Mouse (Mus musculus): ENCODE measurements around the gene Arrdc2. TPM values are rescaled to one million over a fixed set of nuclear protein-coding genes. Genes with fewer than 3 reads are reported as not detected.

Arrdc2 gene
- polyA plus RNA-seq, 1 experiment from 2014 or later, result 5.8 TPM

- no peaks in the 10 kb centered on the region for H3K27me3 ChIP-seq (ENCODE audit: control insufficient read depth, insufficient read depth, low read length)
- peak overlapping the region; percentile 28; the same call in 1 of the 2 replicates for H3K9ac ChIP-seq (replicated peaks; ENCODE audit: low read depth, low read length)
- peak overlapping the region; percentile 27; the same call in 1 of the 2 replicates for H3K27ac ChIP-seq (ENCODE audit: low read length)
- H3K36me3 ChIP-seq (ENCODE audit: control insufficient read depth, insufficient read depth, low read length), result peaks cover 23% of the 10 kb centered on the region
- peak overlapping the region; percentile 82 for H3K4me2 ChIP-seq (replicated peaks; ENCODE audit: low read depth, low read length)
- H3K9me3 ChIP-seq (ENCODE audit: control insufficient read depth, low read depth, low read length), result no peaks in the 10 kb centered on the region
- ATAC-seq (ENCODE audit: insufficient number of reproducible peaks, insufficient read depth, low FRiP score, low read depth), result no peak
- WGBS, result 50% methylated on average over 8 of the region's 8 CpGs
- peaks cover 24% of the 10 kb centered on the region for H3K4me1 ChIP-seq (ENCODE audit: control insufficient read depth, insufficient read depth, low read length)
- peak overlapping the region; percentile 75; the same call in 1 of the 2 replicates for H3K4me3 ChIP-seq (ENCODE audit: low read depth, low read length)
These were observed 48.7 kb downstream of the Arrdc2 start for GRCm38 (mm10) chr8:70790846-70791245.

DNA sequence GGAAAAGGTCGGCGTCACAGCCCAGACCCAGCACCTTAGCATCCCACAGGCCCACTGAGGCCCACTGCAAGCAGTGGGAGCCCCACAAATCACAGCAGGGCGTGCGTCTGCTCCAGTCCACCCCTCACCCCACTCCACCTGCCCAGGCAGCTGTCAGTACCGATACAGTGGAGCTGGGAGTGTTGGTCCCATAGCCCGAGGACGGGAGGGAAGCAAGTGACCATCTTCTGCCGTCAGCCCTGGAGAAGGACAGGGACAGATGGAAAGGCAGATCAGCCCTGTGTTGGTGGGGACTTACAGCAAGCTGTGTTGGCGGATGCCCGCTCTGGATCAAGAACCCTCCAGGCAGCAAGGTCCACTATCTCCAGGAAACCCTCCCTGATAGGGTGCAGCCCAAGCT is 50.5 kb downstream of the Arrdc2 start:
- 79% methylated on average over 10 of the region's 10 CpGs for WGBS
- H3K36me3 ChIP-seq (ENCODE audit: control insufficient read depth, insufficient read depth, low read length), result peaks cover 33% of the 10 kb centered on the region
- no peak overlapping the region for H3K9ac ChIP-seq (replicated peaks; ENCODE audit: low read depth, low read length)
- H3K4me1 ChIP-seq (ENCODE audit: control insufficient read depth, insufficient read depth, low read length), result peaks cover 24% of the 10 kb centered on the region
- H3K4me2 ChIP-seq (replicated peaks; ENCODE audit: low read depth, low read length), result no peak overlapping the region
- no peaks in the 10 kb centered on the region for H3K9me3 ChIP-seq (ENCODE audit: control insufficient read depth, low read depth, low read length)
- H3K4me3 ChIP-seq (ENCODE audit: low read depth, low read length), result no peak overlapping the region
- ATAC-seq (ENCODE audit: insufficient number of reproducible peaks, insufficient read depth, low FRiP score, low read depth), result no peak
- H3K27ac ChIP-seq (ENCODE audit: low read length), result no peak overlapping the region
- no peaks in the 10 kb centered on the region for H3K27me3 ChIP-seq (ENCODE audit: control insufficient read depth, insufficient read depth, low read length)

DNA sequence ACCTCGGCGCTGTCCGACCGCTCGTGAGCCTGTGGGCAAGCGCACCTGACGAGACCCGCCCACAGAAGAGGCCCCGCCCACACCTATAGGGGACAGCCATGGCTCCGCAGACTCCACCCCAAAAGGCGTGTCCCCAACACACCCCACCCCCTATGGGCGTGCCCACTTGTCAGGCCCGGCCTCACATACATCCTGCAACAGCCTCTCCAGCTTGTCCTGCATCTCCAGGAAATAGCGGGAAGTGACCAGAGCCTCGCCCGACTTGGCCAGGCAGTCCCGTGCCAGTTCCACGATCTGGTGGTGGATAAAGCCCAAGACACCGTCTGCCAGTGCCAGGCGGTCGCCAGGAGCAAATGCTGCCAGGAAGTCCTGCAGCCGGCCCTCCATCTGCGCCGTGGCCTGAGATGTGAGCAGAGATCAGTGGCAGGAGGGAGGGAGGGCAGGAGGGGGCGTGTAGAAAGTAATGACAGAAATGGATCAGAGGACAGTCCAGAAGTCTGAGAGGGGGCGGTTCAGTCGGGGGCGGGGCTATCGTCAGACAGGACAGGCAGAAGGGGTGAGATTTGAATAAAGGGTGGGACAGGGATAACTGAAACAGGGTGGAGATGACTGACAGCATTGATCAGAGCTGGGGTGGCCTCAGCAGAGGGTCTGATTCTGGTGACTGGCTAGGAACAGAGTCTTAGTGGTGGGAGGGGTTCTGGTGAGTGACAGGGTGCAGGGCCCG is 51.4 kb downstream of the Arrdc2 start:
- WGBS, result 25% methylated on average over 30 of the region's 30 CpGs
- Histone ChIP-seq H3K9ac (replicated peaks; ENCODE audit: low read depth, low read length) (no peak overlapping the region), H3K4me1 (ENCODE audit: control insufficient read depth, insufficient read depth, low read length) (peaks cover 22% of the 10 kb centered on the region), H3K27me3 (ENCODE audit: control insufficient read depth, insufficient read depth, low read length) (no peaks in the 10 kb centered on the region), H3K4me3 (ENCODE audit: low read depth, low read length) (no peak overlapping the region), H3K36me3 (ENCODE audit: control insufficient read depth, insufficient read depth, low read length) (peaks cover 41% of the 10 kb centered on the region), H3K4me2 (replicated peaks; ENCODE audit: low read depth, low read length) (no peak overlapping the region), H3K27ac (ENCODE audit: low read length) (no peak overlapping the region), H3K9me3 (ENCODE audit: control insufficient read depth, low read depth, low read length) (no peaks in the 10 kb centered on the region)
- no peak for ATAC-seq (ENCODE audit: insufficient number of reproducible peaks, insufficient read depth, low FRiP score, low read depth)

DNA sequence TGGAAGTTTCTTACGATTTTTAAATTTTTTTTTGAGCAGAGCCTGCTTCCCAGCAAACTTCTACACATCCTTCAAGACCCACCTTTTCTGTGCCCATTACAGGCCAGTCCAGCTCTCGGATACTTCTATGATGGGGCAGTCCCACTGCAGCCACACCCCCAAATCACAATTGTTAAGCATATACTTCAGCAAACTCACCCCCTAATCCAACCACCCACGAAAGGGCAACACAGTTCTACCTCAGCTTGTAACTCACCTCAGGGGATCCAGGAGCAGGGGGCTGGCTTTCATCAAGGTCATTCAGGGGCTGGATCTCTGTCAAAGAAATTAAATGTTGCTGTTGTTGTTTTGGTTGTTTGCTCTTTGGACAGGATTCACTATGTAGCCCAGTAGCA is 52.5 kb downstream of the Arrdc2 start:
- H3K9me3 ChIP-seq (ENCODE audit: control insufficient read depth, low read depth, low read length), result no peaks in the 10 kb centered on the region
- no peak overlapping the region for H3K9ac ChIP-seq (replicated peaks; ENCODE audit: low read depth, low read length)
- ATAC-seq (ENCODE audit: insufficient number of reproducible peaks, insufficient read depth, low FRiP score, low read depth), result no peak
- no peaks in the 10 kb centered on the region for H3K27me3 ChIP-seq (ENCODE audit: control insufficient read depth, insufficient read depth, low read length)
- H3K4me2 ChIP-seq (replicated peaks; ENCODE audit: low read depth, low read length), result no peak overlapping the region
- H3K36me3 ChIP-seq (ENCODE audit: control insufficient read depth, insufficient read depth, low read length), result peaks cover 44% of the 10 kb centered on the region
- 83% methylated on average over 3 of the region's 3 CpGs for WGBS
- no peak overlapping the region for H3K27ac ChIP-seq (ENCODE audit: low read length)
- H3K4me3 ChIP-seq (ENCODE audit: low read depth, low read length), result no peak overlapping the region
- peaks cover 17% of the 10 kb centered on the region for H3K4me1 ChIP-seq (ENCODE audit: control insufficient read depth, insufficient read depth, low read length)

GRCm38 (mm10) chr8:70786291-70787050 is 53.0 kb downstream of the Arrdc2 start:
- WGBS, result 89% methylated on average over 25 of the region's 25 CpGs
- Histone ChIP-seq H3K9ac (replicated peaks; ENCODE audit: low read depth, low read length) (no peak overlapping the region), H3K36me3 (ENCODE audit: control insufficient read depth, insufficient read depth, low read length) (peaks cover 49% of the 10 kb centered on the region)

More at GRCm38 (mm10) chr8:70786291-70787050, 53.0 kb downstream of the Arrdc2 start:
- no peak for ATAC-seq (ENCODE audit: insufficient number of reproducible peaks, insufficient read depth, low FRiP score, low read depth)
- H3K27me3 ChIP-seq (ENCODE audit: control insufficient read depth, insufficient read depth, low read length), result no peaks in the 10 kb centered on the region
- H3K4me2 ChIP-seq (replicated peaks; ENCODE audit: low read depth, low read length), result no peak overlapping the region
- peaks cover 12% of the 10 kb centered on the region for H3K4me1 ChIP-seq (ENCODE audit: control insufficient read depth, insufficient read depth, low read length)
- H3K9me3 ChIP-seq (ENCODE audit: control insufficient read depth, low read depth, low read length), result no peaks in the 10 kb centered on the region
- no peak overlapping the region for H3K4me3 ChIP-seq (ENCODE audit: low read depth, low read length)
- no peak overlapping the region for H3K27ac ChIP-seq (ENCODE audit: low read length)

Small RNAs within 50 kb of the gene (microRNA-seq; reads per million reads assigned to microRNA genes)
- 1.0 reads per million for gene Mir7240

Other genes starting within 250 kb of the Arrdc2 start
- gene Isyna1, start 245.3 kb downstream of the Arrdc2 start, polyA plus RNA-seq (2014; fragmentation: Nextera tagmentation; extraction: Ambion mirVana), result 81.3 and 82.4 TPM in 2 replicates
- gene Ssbp4, start 230.8 kb downstream of the Arrdc2 start, polyA plus RNA-seq (2014; fragmentation: Nextera tagmentation; extraction: Ambion mirVana), result 121 and 122 TPM in 2 replicates
- 1.9 and 2.9 TPM in 2 replicates for gene Lrrc25, start 223.6 kb downstream of the Arrdc2 start, polyA plus RNA-seq (2014; fragmentation: Nextera tagmentation; extraction: Ambion mirVana)
- gene Gdf15, start 207.3 kb downstream of the Arrdc2 start, polyA plus RNA-seq (2014; fragmentation: Nextera tagmentation; extraction: Ambion mirVana), result 0.17 and 0.24 TPM in 2 replicates
- 67.7 and 70.8 TPM in 2 replicates for gene Pgpep1, start 179.3 kb downstream of the Arrdc2 start, polyA plus RNA-seq (2014; fragmentation: Nextera tagmentation; extraction: Ambion mirVana)
- 234 and 244 TPM in 2 replicates for gene Lsm4, start 166.5 kb downstream of the Arrdc2 start, polyA plus RNA-seq (2014; fragmentation: Nextera tagmentation; extraction: Ambion mirVana)
- 78.9 and 105 TPM in 2 replicates for gene Jund, start 140.8 kb downstream of the Arrdc2 start, polyA plus RNA-seq (2014; fragmentation: Nextera tagmentation; extraction: Ambion mirVana)
- 0.06 and 0.10 TPM in 2 replicates for gene Iqcn, start 136.3 kb downstream of the Arrdc2 start, polyA plus RNA-seq (2014; fragmentation: Nextera tagmentation; extraction: Ambion mirVana)
- gene Gm3336, start 121.2 kb downstream of the Arrdc2 start, polyA plus RNA-seq (2014; fragmentation: Nextera tagmentation; extraction: Ambion mirVana), result 0.51 and 0.63 TPM in 2 replicates
- gene Pde4c, start 116.0 kb downstream of the Arrdc2 start, polyA plus RNA-seq (2014; fragmentation: Nextera tagmentation; extraction: Ambion mirVana), result 0.29 and 0.32 TPM in 2 replicates
- gene Rab3a, start 85.0 kb downstream of the Arrdc2 start, polyA plus RNA-seq (2014; fragmentation: Nextera tagmentation; extraction: Ambion mirVana), result 27.0 and 28.7 TPM in 2 replicates
- gene Mpv17l2, start 78.8 kb downstream of the Arrdc2 start, polyA plus RNA-seq (2014; fragmentation: Nextera tagmentation; extraction: Ambion mirVana), result 42.8 and 43.1 TPM in 2 replicates
- 44.5 and 45.1 TPM in 2 replicates for gene Pik3r2, start 63.0 kb downstream of the Arrdc2 start, polyA plus RNA-seq (2014; fragmentation: Nextera tagmentation; extraction: Ambion mirVana)
- gene Mast3, start 34.7 kb downstream of the Arrdc2 start, polyA plus RNA-seq (2014; fragmentation: Nextera tagmentation; extraction: Ambion mirVana), result 10.7 and 13.2 TPM in 2 replicates
- gene Il12rb1, start 31.3 kb downstream of the Arrdc2 start, polyA plus RNA-seq (2014; fragmentation: Nextera tagmentation; extraction: Ambion mirVana), result 0.59 TPM in 1 of 2 replicates, not detected in the other
- gene Kcnn1, start 23.5 kb upstream of the Arrdc2 start, polyA plus RNA-seq (2014; fragmentation: Nextera tagmentation; extraction: Ambion mirVana), result 1.6 and 2.1 TPM in 2 replicates
- 92.1 and 102 TPM in 2 replicates for gene Ccdc124, start 34.2 kb upstream of the Arrdc2 start, polyA plus RNA-seq (2014; fragmentation: Nextera tagmentation; extraction: Ambion mirVana)
- gene Slc5a5, start 53.0 kb upstream of the Arrdc2 start, polyA plus RNA-seq (2014; fragmentation: Nextera tagmentation; extraction: Ambion mirVana), result 4.2 and 4.8 TPM in 2 replicates
- 5,566 and 6,204 TPM in 2 replicates for gene Rpl18a, start 57.7 kb upstream of the Arrdc2 start, polyA plus RNA-seq (2014; fragmentation: Nextera tagmentation; extraction: Ambion mirVana)
- gene Map1s, start 66.2 kb upstream of the Arrdc2 start, polyA plus RNA-seq (2014; fragmentation: Nextera tagmentation; extraction: Ambion mirVana), result 41.5 and 42.0 TPM in 2 replicates